Mouse (Mus musculus) E14TG2a.4 (cell line): ENCODE results near the gene Zcchc4.

ENCODE experiments used
- CTCF ChIP-seq: conservative IDR thresholded peaks from 2 replicates; pipeline ENCODE4 v1.5.1; 2014; ENCODE audit warnings: low read length
- NANOG ChIP-seq: IDR thresholded peaks from 2 replicates; pipeline ENCODE4 v1.6.1; 2014; ENCODE audit warnings: borderline replicate concordance, low read length, mixed read lengths
- POU5F1 ChIP-seq: IDR thresholded peaks from 2 replicates; pipeline ENCODE4 v1.6.1; 2014; ENCODE audit warnings: low read length, borderline replicate concordance

DNA sequence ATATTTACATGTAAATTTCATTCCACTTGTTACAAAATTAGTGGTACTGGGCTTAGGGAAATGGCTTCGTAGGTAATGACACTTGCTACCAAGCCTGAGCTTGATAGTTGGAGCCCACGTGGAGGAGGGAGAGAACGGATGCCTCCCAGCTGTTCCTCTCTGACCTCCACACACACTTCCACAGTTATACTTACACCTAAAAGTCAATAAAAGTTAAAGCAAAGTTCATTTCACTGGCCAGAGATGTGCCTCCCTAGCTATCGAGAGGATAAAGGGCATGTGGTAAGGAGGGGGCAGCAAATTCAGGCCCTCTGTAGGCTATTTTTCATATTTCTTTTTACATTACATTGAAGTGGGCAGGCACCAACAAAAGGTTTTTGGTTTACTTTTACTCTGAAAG is 52.7 kb downstream of the Zcchc4 start:
- TF ChIP-seq CTCF, result no peak
- no peak for TF ChIP-seq POU5F1
- no peak for TF ChIP-seq NANOG
